Mouse (Mus musculus) C2C12 (cell line): Measurements from ENCODE around the gene Rbm28.

ENCODE experiments used
- CTCF ChIP-seq: IDR thresholded peaks from one replicate; pipeline ENCODE4 v1.5.1; 2011; ENCODE audit not compliant: control insufficient read depth, insufficient read depth, insufficient read length
- MAX ChIP-seq: IDR thresholded peaks from one replicate; pipeline ENCODE4 v1.6.1; 2011; ENCODE audit warnings: mild to moderate bottlenecking, control low read depth

GRCm38 (mm10) chr6:29168871-29169270, 4.1 kb upstream of the Rbm28 start:
- no peak for TF ChIP-seq CTCF
- TF ChIP-seq MAX: no peak
